Mouse (Mus musculus): ENCODE results near the gene Mylk.

DNA sequence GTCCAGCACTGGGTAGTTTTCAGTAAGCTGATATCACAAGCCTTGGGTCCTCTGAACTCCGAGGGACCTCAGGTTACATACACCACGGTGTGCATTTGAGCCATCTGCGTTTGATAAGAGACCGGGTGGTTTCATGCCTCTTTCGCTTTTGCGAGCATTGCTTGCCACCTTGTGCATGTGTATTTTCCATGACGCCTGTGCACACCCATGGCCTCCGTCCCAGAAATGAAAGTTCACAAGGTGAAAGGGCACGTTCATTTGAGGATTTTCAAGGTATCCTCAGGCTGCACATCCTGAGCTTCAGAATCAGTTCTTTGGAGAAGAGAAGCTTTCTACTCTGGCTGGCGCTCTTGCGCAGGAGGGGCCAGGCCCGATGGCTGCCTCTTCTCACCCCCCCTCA, 227.5 kb downstream of the Mylk start:
- TF ChIP-seq GATA1 (IDR thresholded peaks at IDR 0.05; ENCODE audit: borderline replicate concordance, low read length) (no peak), FLI1 (IDR thresholded peaks at IDR 0.05; ENCODE audit: low read length) (no peak)

All from megakaryocyte, embryonic 14.5 days (primary cell).